Mouse (Mus musculus) left cerebral cortex, postnatal 25 days (tissue): Measurements from ENCODE around the gene Mon1b. TPM values are rescaled to one million over a fixed set of nuclear protein-coding genes. Genes with fewer than 3 reads are reported as not detected.

ENCODE experiments used
- DNase-seq, 2 experiments: peaks; one replicate each; pipeline ENCODE4 v3.0.0; 2022; ENCODE audit warnings: low spot score in 2 of 2, mixed read lengths in 1 of 2
- intact Hi-C: fragments of 180-260 bp; cut with DNase I; formaldehyde crosslinking; loops from one replicate; pipeline ENCODE4 v1.15.1; 2025
- total RNA-seq, 2 experiments: library from RNA; stranded (reverse); gene quantifications; 2 replicates each; pipeline ENCODE4 v1.2.3; 2021

Mon1b gene
- 10 to 100 TPM; 23.7 to 26.0 TPM for total RNA-seq

GRCm38 (mm10) chr8:113634670-113635591, at the start of gene Mon1b:
Mon1b (plus strand) TSS chr8:113635587.
- peak; percentile 99 to 100 for DNase-seq
- intact Hi-C loops: loop anchor here (5.0 to 10.0 kb wide), 4 partner anchors 53 to 1760 kb away; partner anchors contain the start of genes Cntnap4 and Tmem170

GRCm38 (mm10) chr8:113598401-113598800, 37.0 kb upstream of the Mon1b start:
- intact Hi-C loops: no loop called here

GRCm38 (mm10) chr8:113632634-113633033, 2.8 kb upstream of the Mon1b start:
- intact Hi-C loops: loop anchor here (2.0 to 10.0 kb wide), 5 partner anchors 50 to 1758 kb away; partner anchors contain the start of genes Cntnap4 and Tmem170
- DNase-seq: peak; percentile 58 to 79

More at GRCm38 (mm10) chr8:113598401-113598800, 37.0 kb upstream of the Mon1b start:
- no peak for DNase-seq

GRCm38 (mm10) chr8:113634161-113634560, 1.2 kb upstream of the Mon1b start:
- no peak for DNase-seq
- intact Hi-C loops: loop anchor here (5.0 to 10.0 kb wide), 4 partner anchors 52 to 1759 kb away; partner anchors contain the start of genes Cntnap4 and Tmem170

- intact Hi-C loops: loop anchor here (10.0 kb wide), 2 partner anchors 1061 to 1761 kb away; partner anchors contain the start of genes Cntnap4 and Tmem170
Observed at GRCm38 (mm10) chr8:113635592-113636279, 349 bp downstream of the Mon1b start.

GRCm38 (mm10) chr8:113636280-113636628, 867 bp downstream of the Mon1b start:
- no peak for DNase-seq
- intact Hi-C loops: loop anchor here (10.0 kb wide), 2 partner anchors 1061 to 1761 kb away; partner anchors contain the start of genes Cntnap4 and Tmem170

More at GRCm38 (mm10) chr8:113635592-113636279, 349 bp downstream of the Mon1b start:
- DNase-seq: no peak

GRCm38 (mm10) chr8:113640357-113640756, 5.0 kb downstream of the Mon1b start:
- intact Hi-C loops: no loop called here
- no peak for DNase-seq

GRCm38 (mm10) chr8:113642926-113643325, 7.5 kb downstream of the Mon1b start, which contains the start of gene Syce1l:
Syce1l (plus strand) TSS chr8:113643213.
- intact Hi-C loops: no loop called here
- no peak for DNase-seq

- intact Hi-C loops: no loop called here
- no peak for DNase-seq
Observed at GRCm38 (mm10) chr8:113643479-113644210, 8.3 kb downstream of the Mon1b start.

GRCm38 (mm10) chr8:113645220-113645619, 9.8 kb downstream of the Mon1b start:
- no peak for DNase-seq
- intact Hi-C loops: no loop called here

GRCm38 (mm10) chr8:113652450-113652849, 17.1 kb downstream of the Mon1b start:
- intact Hi-C loops: no loop called here
- DNase-seq: no peak

GRCm38 (mm10) chr8:113653151-113653550, 17.8 kb downstream of the Mon1b start:
- intact Hi-C loops: no loop called here
- DNase-seq: no peak

GRCm38 (mm10) chr8:113656154-113656553, 20.8 kb downstream of the Mon1b start:
- DNase-seq: no peak
- intact Hi-C loops: no loop called here

GRCm38 (mm10) chr8:113656681-113657298, 21.4 kb downstream of the Mon1b start:
- DNase-seq: no peak
- intact Hi-C loops: no loop called here

GRCm38 (mm10) chr8:113660128-113660527, 24.7 kb downstream of the Mon1b start:
- intact Hi-C loops: no loop called here
- DNase-seq: no peak

- peak; percentile 87 to 94 for DNase-seq
- intact Hi-C loops: loop anchor here (1.0 to 2.0 kb wide), 5 partner anchors 186 to 774 kb away; no protein-coding TSS in a partner anchor
Observed at GRCm38 (mm10) chr8:113664544-113664943, 29.2 kb downstream of the Mon1b start.

- DNase-seq: no peak
- intact Hi-C loops: loop anchor here (2.0 to 5.0 kb wide), 4 partner anchors 186 to 704 kb away; no protein-coding TSS in a partner anchor
Observed at GRCm38 (mm10) chr8:113665036-113665435, 29.6 kb downstream of the Mon1b start.

- DNase-seq: no peak
- intact Hi-C loops: loop anchor here (2.0 to 5.0 kb wide), 4 partner anchors 185 to 703 kb away; no protein-coding TSS in a partner anchor
Observed at GRCm38 (mm10) chr8:113665951-113666350, 30.6 kb downstream of the Mon1b start.
